Mouse (Mus musculus) heart, embryonic 15.5 days (tissue): ENCODE data around the gene Fam207a. TPM values are rescaled to one million over a fixed set of nuclear protein-coding genes. Genes with fewer than 3 reads are reported as not detected.

Source experiments
- ATAC-seq: fragments of 200-750 bp; cut with Nextera tagmentation; replicated peaks from 2 replicates; pipeline ENCODE4 v1.8.0; 2017; ENCODE audit warnings: low read depth, moderate TSS enrichment; ENCODE audit not compliant: insufficient number of reproducible peaks, insufficient read depth, low FRiP score
- H3K27ac ChIP-seq: fragments of 300-500 bp; sonication (generic); 2 replicates; pipeline ENCODE4 v1.5.1; 2015; ENCODE audit warnings: mild to moderate bottlenecking, inconsistent platforms
- H3K27me3 ChIP-seq: fragments of 300-500 bp; sonication (generic); 2 replicates; pipeline ENCODE4 v1.6.1; 2015; ENCODE audit warnings: inconsistent platforms
- H3K36me3 ChIP-seq: fragments of 300-500 bp; sonication (generic); 2 replicates; pipeline ENCODE4 v1.6.1; 2015; ENCODE audit warnings: mild to moderate bottlenecking, inconsistent platforms
- H3K4me1 ChIP-seq: fragments of 300-500 bp; sonication (generic); replicated peaks from 2 replicates; pipeline ENCODE4 v1.6.1; 2015; ENCODE audit warnings: inconsistent platforms
- H3K4me2 ChIP-seq: fragments of 300-500 bp; sonication (generic); 2 replicates; pipeline ENCODE4 v1.6.1; 2015; ENCODE audit warnings: inconsistent platforms, mild to moderate bottlenecking, moderate library complexity
- H3K4me3 ChIP-seq: fragments of 300-500 bp; sonication (generic); 2 replicates; pipeline ENCODE4 v1.5.1; 2015; ENCODE audit warnings: mild to moderate bottlenecking, inconsistent platforms
- H3K9ac ChIP-seq: fragments of 300-500 bp; sonication (generic); 2 replicates; pipeline ENCODE4 v1.6.1; 2015; ENCODE audit warnings: mild to moderate bottlenecking, inconsistent platforms
- H3K9me3 ChIP-seq: fragments of 300-500 bp; sonication (generic); replicated peaks from 2 replicates; pipeline ENCODE4 v1.6.1; 2016; ENCODE audit warnings: inconsistent platforms
- WGBS: fragments of 180-500 bp; shearing (Covaris S2); methylation state at CpG from one replicate; pipeline ENCODE4 v1.1.7; 2015; ENCODE audit warnings: mixed read lengths; 5-methylcytosine and 5-hydroxymethylcytosine counted together
- polyA plus RNA-seq: library from polyadenylated mRNA; unstranded; fragments of >200 nt; fragmentation: Nextera tagmentation; extraction: Ambion mirVana; gene quantifications from 2 replicates; pipeline ENCODE4 v1.2.1, GENCODE M21; 2015

Gene Fam207a
- polyA plus RNA-seq, 1 experiment from 2014 or later = 21.3 TPM

- H3K36me3 ChIP-seq = no peaks in the 10 kb centered on the region
Observed at GRCm38 (mm10) chr10:77448209-77448608, 67.4 kb downstream of the Fam207a start.

GRCm38 (mm10) chr10:77447755-77448154 lies 67.8 kb downstream of the Fam207a start:
- H3K4me3 ChIP-seq = no peak overlapping the region
- H3K27me3 ChIP-seq = no peaks in the 10 kb centered on the region
- peak; percentile 42 for ATAC-seq
- H3K27ac ChIP-seq = peak overlapping the region; percentile 83
- H3K36me3 ChIP-seq = no peaks in the 10 kb centered on the region
- peaks cover 38% of the 10 kb centered on the region for H3K4me1 ChIP-seq
- H3K9ac ChIP-seq = no peak overlapping the region
- no peak overlapping the region for H3K4me2 ChIP-seq
- 2% methylated on average over 2 of the region's 2 CpGs for WGBS
- no peaks in the 10 kb centered on the region for H3K9me3 ChIP-seq

More at GRCm38 (mm10) chr10:77448209-77448608, 67.4 kb downstream of the Fam207a start:
- H3K27me3 ChIP-seq = no peaks in the 10 kb centered on the region
- H3K9me3 ChIP-seq = no peaks in the 10 kb centered on the region
- H3K4me2 ChIP-seq = no peak overlapping the region
- H3K27ac ChIP-seq = peak overlapping the region; percentile 83
- H3K9ac ChIP-seq = no peak overlapping the region
- H3K4me1 ChIP-seq = peaks cover 38% of the 10 kb centered on the region
- H3K4me3 ChIP-seq = no peak overlapping the region
- 62% methylated on average over 7 of the region's 7 CpGs for WGBS
- ATAC-seq = no peak

GRCm38 (mm10) chr10:77442250-77442649 lies 73.3 kb downstream of the Fam207a start:
- no peaks in the 10 kb centered on the region for H3K27me3 ChIP-seq
- H3K27ac ChIP-seq = peak overlapping the region; percentile 78
- H3K36me3 ChIP-seq = no peaks in the 10 kb centered on the region
- no peaks in the 10 kb centered on the region for H3K9me3 ChIP-seq
- H3K9ac ChIP-seq = no peak overlapping the region
- H3K4me3 ChIP-seq = no peak overlapping the region
- ATAC-seq = no peak
- H3K4me2 ChIP-seq = no peak overlapping the region
- peaks cover 31% of the 10 kb centered on the region for H3K4me1 ChIP-seq
- WGBS = 75% methylated on average over 4 of the region's 4 CpGs

GRCm38 (mm10) chr10:77441812-77442211 lies 73.8 kb downstream of the Fam207a start:
- 50% methylated on average over 3 of the region's 3 CpGs for WGBS
- peaks cover 28% of the 10 kb centered on the region for H3K4me1 ChIP-seq
- peak overlapping the region; percentile 78 for H3K27ac ChIP-seq
- no peak overlapping the region for H3K4me2 ChIP-seq
- H3K27me3 ChIP-seq = no peaks in the 10 kb centered on the region
- no peak; the same call in 1 of the 2 replicates for ATAC-seq
- no peak overlapping the region for H3K9ac ChIP-seq
- no peaks in the 10 kb centered on the region for H3K36me3 ChIP-seq
- H3K9me3 ChIP-seq = no peaks in the 10 kb centered on the region
- no peak overlapping the region for H3K4me3 ChIP-seq

GRCm38 (mm10) chr10:77440841-77441755 lies 74.5 kb downstream of the Fam207a start:
- Histone ChIP-seq H3K27me3 (no peaks in the 10 kb centered on the region), H3K36me3 (no peaks in the 10 kb centered on the region), H3K4me1 (peaks cover 28% of the 10 kb centered on the region), H3K9me3 (no peaks in the 10 kb centered on the region), H3K4me3 (no peak overlapping the region), H3K4me2 (peak overlapping the region; percentile 41), H3K27ac (peak overlapping the region; percentile 78), H3K9ac (no peak overlapping the region)
- WGBS = 30% methylated on average over 19 of the region's 19 CpGs
- ATAC-seq = peak; percentile 58

GRCm38 (mm10) chr10:77440286-77440685 lies 75.3 kb downstream of the Fam207a start:
- Histone ChIP-seq H3K9me3 (no peaks in the 10 kb centered on the region), H3K4me1 (peaks cover 33% of the 10 kb centered on the region), H3K4me2 (peak overlapping the region; percentile 41), H3K27me3 (no peaks in the 10 kb centered on the region), H3K27ac (peak overlapping the region; percentile 78), H3K4me3 (no peak overlapping the region), H3K9ac (no peak overlapping the region), H3K36me3 (no peaks in the 10 kb centered on the region)
- no peak for ATAC-seq
- 50% methylated on average over 6 of the region's 6 CpGs for WGBS

GRCm38 (mm10) chr10:77439026-77439425 lies 76.6 kb downstream of the Fam207a start:
- no peak for ATAC-seq
- H3K9me3 ChIP-seq = no peaks in the 10 kb centered on the region
- no peak overlapping the region for H3K27ac ChIP-seq
- H3K9ac ChIP-seq = no peak overlapping the region
- H3K4me1 ChIP-seq = peaks cover 45% of the 10 kb centered on the region
- no peaks in the 10 kb centered on the region for H3K27me3 ChIP-seq
- no peak overlapping the region for H3K4me2 ChIP-seq
- H3K4me3 ChIP-seq = no peak overlapping the region
- H3K36me3 ChIP-seq = no peaks in the 10 kb centered on the region
- WGBS = 78% methylated on average over 3 of the region's 3 CpGs

- H3K27ac ChIP-seq = no peak overlapping the region
- H3K4me1 ChIP-seq = peaks cover 45% of the 10 kb centered on the region
- no peaks in the 10 kb centered on the region for H3K9me3 ChIP-seq
- no peaks in the 10 kb centered on the region for H3K27me3 ChIP-seq
- no peak overlapping the region for H3K4me3 ChIP-seq
- no peak overlapping the region for H3K9ac ChIP-seq
- no peaks in the 10 kb centered on the region for H3K36me3 ChIP-seq
- 52% methylated on average over 1 of the region's 1 CpGs for WGBS
- H3K4me2 ChIP-seq = no peak overlapping the region
- no peak for ATAC-seq
Observed at GRCm38 (mm10) chr10:77438021-77438420, 77.6 kb downstream of the Fam207a start.

Other genes starting within 250 kb of the Fam207a start
- gene Adarb1, start 97.5 kb downstream of the Fam207a start, polyA plus RNA-seq = 14.0 and 14.8 TPM in 2 replicates
- gene Itgb2, start 14.5 kb upstream of the Fam207a start, polyA plus RNA-seq = 2.1 and 6.2 TPM in 2 replicates
- gene Pttg1ip, start 65.9 kb upstream of the Fam207a start, polyA plus RNA-seq = 105 and 125 TPM in 2 replicates
- gene Sumo3, start 90.3 kb upstream of the Fam207a start, polyA plus RNA-seq = 138 and 169 TPM in 2 replicates
- gene Gm49325, start 90.4 kb upstream of the Fam207a start, polyA plus RNA-seq = 0.60 and 3.9 TPM in 2 replicates
- 66.3 and 85.1 TPM in 2 replicates for gene Ube2g2, start 106.5 kb upstream of the Fam207a start, polyA plus RNA-seq
- 0.42 TPM in 1 of 2 replicates, not detected in the other for gene Tspear, start 170.8 kb upstream of the Fam207a start, polyA plus RNA-seq
- not detected in 2 replicates for gene Gm19402, start 175.0 kb upstream of the Fam207a start, polyA plus RNA-seq
- not detected in 2 replicates for gene Gm9508, start 181.4 kb upstream of the Fam207a start, polyA plus RNA-seq
- gene Gm10272, start 190.8 kb upstream of the Fam207a start, polyA plus RNA-seq = not detected in 2 replicates
- gene Gm10024, start 195.7 kb upstream of the Fam207a start, polyA plus RNA-seq = not detected in 2 replicates
- not detected in 2 replicates for gene Gm10142, start 200.0 kb upstream of the Fam207a start, polyA plus RNA-seq
- not detected in 2 replicates for gene Krtap12-1, start 204.8 kb upstream of the Fam207a start, polyA plus RNA-seq
- gene Gm10100, start 210.7 kb upstream of the Fam207a start, polyA plus RNA-seq = not detected in 2 replicates
- gene Gm18596, start 226.9 kb upstream of the Fam207a start, polyA plus RNA-seq = not detected in 2 replicates
- not detected in 2 replicates for gene Gm9736, start 235.6 kb upstream of the Fam207a start, polyA plus RNA-seq
- not detected in 2 replicates for gene Gm3233, start 243.9 kb upstream of the Fam207a start, polyA plus RNA-seq